Comparison of ENCODE assay signal across 13 mouse cellular contexts in the genomic region with DNA sequence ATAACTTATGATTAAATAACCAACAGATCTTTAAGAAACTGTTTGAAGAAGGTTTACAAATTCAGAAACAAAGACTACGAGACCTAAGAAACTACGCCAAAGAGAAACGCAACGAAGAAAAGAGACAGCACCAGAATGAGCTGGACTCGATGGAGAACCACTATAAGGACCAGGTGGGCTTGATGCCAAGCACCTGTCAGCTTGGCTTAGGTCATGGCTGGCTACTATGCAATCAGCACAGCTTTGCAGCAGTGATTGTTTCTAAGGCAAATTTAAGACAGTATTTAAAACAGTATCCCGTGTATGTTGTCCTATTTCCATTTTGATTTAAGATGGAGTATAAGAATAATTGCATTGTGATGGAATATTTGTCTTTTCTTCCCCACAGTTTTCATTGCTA. TPM values are rescaled to one million over a fixed set of nuclear protein-coding genes. Genes with fewer than 3 reads are reported as not detected.
DNase-seq lines count a peak whose midpoint lies in the region; ATAC-seq and TF ChIP-seq lines count a peak whose summit lies in the region.
"Had no signal": no experiment of that assay in that cellular context is flagged by ENCODE, and none has a peak within 500 bp of the region (broad histone marks: within the 10 kb centered on the region; RNA-seq: fewer than 3 reads in every experiment).

No protein-coding gene starts in this region.

- no peak for TF ChIP-seq CTCF in layer of hippocampus, adult 2 months (conservative IDR thresholded peaks at IDR 0.05)

- peaks cover 5% of the 10 kb centered on the region; the same call in 1 of the 2 replicates for H3K4me1 ChIP-seq in forebrain, embryonic 12.5 days
- H3K4me1 ChIP-seq in forebrain, embryonic 11.5 days (replicated peaks; ENCODE audit: control insufficient read depth, insufficient read depth, low read length): no peaks in the 10 kb centered on the region
- H3K4me1 ChIP-seq in hindbrain, embryonic 16.5 days (ENCODE audit: control insufficient read depth, insufficient read depth, low read depth, low read length): peaks cover 10% of the 10 kb centered on the region
- no peaks in the 10 kb centered on the region for H3K4me1 ChIP-seq in kidney, embryonic 16.5 days (ENCODE audit: insufficient read depth, low read length)

- H3K4me2 ChIP-seq in forebrain, embryonic 12.5 days: no peak overlapping the region
- no peak overlapping the region for H3K4me2 ChIP-seq in forebrain, embryonic 11.5 days (ENCODE audit: low read depth, low read length, severe bottlenecking)
- no peak overlapping the region for H3K4me2 ChIP-seq in hindbrain, embryonic 16.5 days (ENCODE audit: low read length)
- H3K4me2 ChIP-seq in kidney, embryonic 16.5 days (replicated peaks; ENCODE audit: low read depth, low read length): no peak overlapping the region
- H3K4me2 ChIP-seq: liver, embryonic 11.5 days had no signal

- H3K27me3 ChIP-seq in forebrain, embryonic 12.5 days: no peaks in the 10 kb centered on the region
- no peaks in the 10 kb centered on the region for H3K27me3 ChIP-seq in forebrain, embryonic 11.5 days (ENCODE audit: control insufficient read depth, insufficient read depth, low read length)
- no peaks in the 10 kb centered on the region for H3K27me3 ChIP-seq in hindbrain, embryonic 16.5 days (replicated peaks; ENCODE audit: control insufficient read depth, insufficient read depth, low read length)
- H3K27me3 ChIP-seq in kidney, embryonic 16.5 days (ENCODE audit: insufficient read depth, low read length): no peaks in the 10 kb centered on the region

- peaks cover 77% of the 10 kb centered on the region for H3K36me3 ChIP-seq in forebrain, embryonic 12.5 days (replicated peaks)
- peaks cover 3% of the 10 kb centered on the region for H3K36me3 ChIP-seq in forebrain, embryonic 11.5 days (ENCODE audit: control insufficient read depth, insufficient read depth, low read length)
- H3K36me3 ChIP-seq in hindbrain, embryonic 16.5 days (ENCODE audit: control insufficient read depth, insufficient read depth, low read length): peaks cover 35% of the 10 kb centered on the region
- peaks cover 75% of the 10 kb centered on the region for H3K36me3 ChIP-seq in kidney, embryonic 16.5 days (ENCODE audit: insufficient read depth, low read length)

- no peak for ATAC-seq in forebrain, embryonic 12.5 days (ENCODE audit: low FRiP score)
- no peak for ATAC-seq in forebrain, embryonic 11.5 days (replicated peaks; ENCODE audit: low FRiP score)
- no peak for ATAC-seq in hindbrain, embryonic 16.5 days
- ATAC-seq in kidney, embryonic 16.5 days (ENCODE audit: low FRiP score, low TSS enrichment): no peak
- no peak for ATAC-seq in monocyte, adult 5-6 weeks (replicated peaks; ENCODE audit: insufficient number of reproducible peaks, low FRiP score, low TSS enrichment, poor library complexity, severe bottlenecking)

- peak overlapping the region; percentile 50; the same call in 1 of the 2 replicates for H3K27ac ChIP-seq in forebrain, embryonic 12.5 days
- no peak overlapping the region for H3K27ac ChIP-seq in forebrain, embryonic 11.5 days (ENCODE audit: low read depth, low read length)
- peak overlapping the region; percentile 78 for H3K27ac ChIP-seq in layer of hippocampus, adult 2 months
- peak overlapping the region; percentile 0 for H3K27ac ChIP-seq in hindbrain, embryonic 16.5 days (ENCODE audit: low read depth, low read length)
- no peak overlapping the region for H3K27ac ChIP-seq in kidney, embryonic 16.5 days (ENCODE audit: low read length)
- H3K27ac ChIP-seq: kidney, postnatal 0 days had no signal

- DNase-seq in forebrain, embryonic 11.5 days (ENCODE audit: low spot score): no peak
- no peak for DNase-seq in layer of hippocampus, adult 2 months (ENCODE audit: low spot score in 2 of 2)
- DNase-seq in layer of hippocampus, adult 9-10 months (ENCODE audit: low spot score): no peak
- peak; percentile 81 for DNase-seq in cerebellum, adult 8-10 months
- DNase-seq: embryo, embryonic 11 days; thymus, adult 18-20 months had no signal

- no peak overlapping the region for H3K9ac ChIP-seq in forebrain, embryonic 12.5 days
- H3K9ac ChIP-seq in forebrain, embryonic 11.5 days (ENCODE audit: low read length): no peak overlapping the region
- H3K9ac ChIP-seq in hindbrain, embryonic 16.5 days (ENCODE audit: low read depth, low read length): no peak overlapping the region
- no peak overlapping the region for H3K9ac ChIP-seq in kidney, embryonic 16.5 days (replicated peaks; ENCODE audit: low read length)

- WGBS in forebrain, embryonic 12.5 days: 84% methylated on average over 6 of the region's 6 CpGs
- 93% methylated on average over 6 of the region's 6 CpGs for WGBS in forebrain, embryonic 11.5 days
- WGBS in hindbrain, embryonic 16.5 days: 66% methylated on average over 6 of the region's 6 CpGs
- 82% methylated on average over 6 of the region's 6 CpGs for WGBS in kidney, embryonic 16.5 days

- H3K9me3 ChIP-seq in forebrain, embryonic 12.5 days: no peaks in the 10 kb centered on the region
- H3K9me3 ChIP-seq in forebrain, embryonic 11.5 days (ENCODE audit: control insufficient read depth, low read length): no peaks in the 10 kb centered on the region
- no peaks in the 10 kb centered on the region for H3K9me3 ChIP-seq in hindbrain, embryonic 16.5 days (ENCODE audit: control insufficient read depth, low read length)
- no peaks in the 10 kb centered on the region for H3K9me3 ChIP-seq in kidney, embryonic 16.5 days (ENCODE audit: low read length)

- no peak overlapping the region for H3K4me3 ChIP-seq in forebrain, embryonic 12.5 days (replicated peaks)
- no peak overlapping the region for H3K4me3 ChIP-seq in forebrain, embryonic 11.5 days (ENCODE audit: low read depth, low read length)
- no peak overlapping the region for H3K4me3 ChIP-seq in layer of hippocampus, adult 2 months
- no peak overlapping the region for H3K4me3 ChIP-seq in hindbrain, embryonic 16.5 days (ENCODE audit: low read length)
- H3K4me3 ChIP-seq in kidney, embryonic 16.5 days (ENCODE audit: low read length): no peak overlapping the region
- H3K4me3 ChIP-seq: erythroblast, embryonic 14.5 days had no signal

RNA-seq across cellular contexts. Expression of a gene that starts 28.8 kb away (rescaled TPM):
- polyA plus RNA-seq in forebrain, embryonic 12.5 days (2016; fragmentation: Nextera tagmentation; extraction: Ambion mirVana): 25.4 and 27.0 TPM in 2 replicates
- polyA plus RNA-seq in forebrain, embryonic 11.5 days (2014; fragmentation: Nextera tagmentation; extraction: Ambion mirVana): 20.8 and 23.0 TPM in 2 replicates
- 10 to 100 TPM; 13.6 to 18.8 TPM for total RNA-seq in layer of hippocampus, adult 2 months (2021)
- 12.2 and 15.3 TPM in 2 replicates for polyA plus RNA-seq in hindbrain, embryonic 16.5 days (2015; fragmentation: Nextera tagmentation; extraction: Ambion mirVana)
- polyA plus RNA-seq in kidney, embryonic 16.5 days (2015; fragmentation: Nextera tagmentation; extraction: Ambion mirVana): 21.9 and 24.4 TPM in 2 replicates
- total RNA-seq in monocyte, adult 5-6 weeks (2017): 19.5 to 54.4 TPM (median 22.2 TPM) in 3 replicates

RNA-seq across cellular contexts. Expression of a gene that starts 28.8 kb away (rescaled TPM):
- 507 and 536 TPM in 2 replicates for polyA plus RNA-seq in forebrain, embryonic 12.5 days (2016; fragmentation: Nextera tagmentation; extraction: Ambion mirVana)
- polyA plus RNA-seq in forebrain, embryonic 11.5 days (2014; fragmentation: Nextera tagmentation; extraction: Ambion mirVana): 508 and 538 TPM in 2 replicates
- total RNA-seq in layer of hippocampus, adult 2 months (2021): 100 to 1,000 TPM; 779 to 834 TPM
- polyA plus RNA-seq in hindbrain, embryonic 16.5 days (2015; fragmentation: Nextera tagmentation; extraction: Ambion mirVana): 315 and 329 TPM in 2 replicates
- 369 and 372 TPM in 2 replicates for polyA plus RNA-seq in kidney, embryonic 16.5 days (2015; fragmentation: Nextera tagmentation; extraction: Ambion mirVana)
- total RNA-seq in monocyte, adult 5-6 weeks (2017): 2,968 to 3,655 TPM (median 3,142 TPM) in 3 replicates

RNA-seq across cellular contexts. Expression of a gene that starts 38.5 kb away (rescaled TPM):
- 10.3 and 10.4 TPM in 2 replicates for polyA plus RNA-seq in forebrain, embryonic 12.5 days (2016; fragmentation: Nextera tagmentation; extraction: Ambion mirVana)
- polyA plus RNA-seq in forebrain, embryonic 11.5 days (2014; fragmentation: Nextera tagmentation; extraction: Ambion mirVana): 8.9 and 9.1 TPM in 2 replicates
- total RNA-seq in layer of hippocampus, adult 2 months (2021): 1 to 10 TPM; 3.1 to 5.0 TPM
- 9.1 and 9.9 TPM in 2 replicates for polyA plus RNA-seq in hindbrain, embryonic 16.5 days (2015; fragmentation: Nextera tagmentation; extraction: Ambion mirVana)
- 9.7 and 10.6 TPM in 2 replicates for polyA plus RNA-seq in kidney, embryonic 16.5 days (2015; fragmentation: Nextera tagmentation; extraction: Ambion mirVana)
- total RNA-seq in monocyte, adult 5-6 weeks (2017): 18.3 to 21.0 TPM (median 19.8 TPM) in 3 replicates

Comparison
In these comparisons a context has a peak if more than half of its experiments do, and no peak if none do; other contexts are left out.
1. H3K27ac ChIP-seq: peak in forebrain, embryonic 12.5 days (single experiment), layer of hippocampus, adult 2 months (single experiment) and hindbrain, embryonic 16.5 days (single experiment); none in forebrain, embryonic 11.5 days (single experiment) and kidney, embryonic 16.5 days (single experiment).